Mouse (Mus musculus) liver, adult 2 months (tissue): ENCODE results near the gene Pla2g2c. TPM values are rescaled to one million over a fixed set of nuclear protein-coding genes. Genes with fewer than 3 reads are reported as not detected.
A peak's percentile ranks its signal among the peaks of the same experiment; 100 is the strongest.

Experiments
- DNase-seq: peaks from one replicate; pipeline ENCODE4 v3.0.0-alpha.2; 2011; ENCODE audit warnings: low read depth, low spot score; ENCODE audit errors: extremely low read depth
- H3K27ac ChIP-seq: fragments of 200-500 bp; replicated peaks from 2 replicates; pipeline ENCODE4 v1.5.1; 2012; ENCODE audit warnings: low read depth, mild to moderate bottlenecking, control low read depth, inconsistent platforms, low read length; ENCODE audit not compliant: insufficient read depth
- H3K27me3 ChIP-seq: fragments of 200-500 bp; 2 replicates; pipeline ENCODE4 v1.6.1; 2012; ENCODE audit warnings: mild to moderate bottlenecking, moderate library complexity, low read length, inconsistent platforms; ENCODE audit not compliant: control insufficient read depth, insufficient read depth
- H3K36me3 ChIP-seq: fragments of 200-500 bp; 2 replicates; pipeline ENCODE4 v1.6.1; 2012; ENCODE audit warnings: low read length, inconsistent platforms; ENCODE audit not compliant: control insufficient read depth, insufficient read depth
- H3K4me1 ChIP-seq: fragments of 200-500 bp; 2 replicates; pipeline ENCODE4 v1.6.1; 2011; ENCODE audit warnings: low read length; ENCODE audit not compliant: control insufficient read depth, insufficient read depth
- H3K4me3 ChIP-seq: fragments of 200-500 bp; 2 replicates; pipeline ENCODE4 v1.5.1; 2011; ENCODE audit warnings: low read depth, mild to moderate bottlenecking, control low read depth, low read length, moderate library complexity; ENCODE audit not compliant: insufficient read depth
- H3K79me2 ChIP-seq: fragments of 200-500 bp; 2 replicates; pipeline ENCODE4 v1.6.1; 2012; ENCODE audit warnings: inconsistent platforms, mild to moderate bottlenecking, low read length, moderate library complexity; ENCODE audit not compliant: control insufficient read depth, insufficient read depth
- H3K9ac ChIP-seq: fragments of 200-500 bp; 2 replicates; pipeline ENCODE4 v1.6.1; 2012; ENCODE audit warnings: low read depth, mild to moderate bottlenecking, control low read depth, inconsistent platforms, low read length
- CTCF ChIP-seq: fragments of 200-500 bp; IDR thresholded peaks from 2 replicates; pipeline ENCODE4 v1.5.1; 2011; ENCODE audit warnings: low read depth, low read length, control low read depth
- POLR2A ChIP-seq: fragments of 200-500 bp; IDR thresholded peaks from 2 replicates; pipeline ENCODE4 v1.6.1; 2011; ENCODE audit warnings: low read length, control low read depth; ENCODE audit not compliant: insufficient read depth; ENCODE audit errors: extremely low read depth
- WGBS: fragments of 180-500 bp; shearing (Covaris S2); methylation state at CpG from one replicate; pipeline ENCODE4 v1.1.7; 2018; 5-methylcytosine and 5-hydroxymethylcytosine counted together
- polyA plus RNA-seq: library from polyadenylated mRNA; depleted of rRNA; stranded (reverse); fragments of >200 nt; gene quantifications from 2 replicates; pipeline ENCODE4 v1.2.3, GENCODE M21; 2012
- total RNA-seq: library from RNA; depleted of rRNA; stranded (reverse); fragments of >200 nt; gene quantifications from 2 replicates; pipeline ENCODE4 v1.2.3, GENCODE M21; 2014

The Pla2g2c gene
- total and polyA plus RNA-seq, 2 experiments, result not detected

DNA sequence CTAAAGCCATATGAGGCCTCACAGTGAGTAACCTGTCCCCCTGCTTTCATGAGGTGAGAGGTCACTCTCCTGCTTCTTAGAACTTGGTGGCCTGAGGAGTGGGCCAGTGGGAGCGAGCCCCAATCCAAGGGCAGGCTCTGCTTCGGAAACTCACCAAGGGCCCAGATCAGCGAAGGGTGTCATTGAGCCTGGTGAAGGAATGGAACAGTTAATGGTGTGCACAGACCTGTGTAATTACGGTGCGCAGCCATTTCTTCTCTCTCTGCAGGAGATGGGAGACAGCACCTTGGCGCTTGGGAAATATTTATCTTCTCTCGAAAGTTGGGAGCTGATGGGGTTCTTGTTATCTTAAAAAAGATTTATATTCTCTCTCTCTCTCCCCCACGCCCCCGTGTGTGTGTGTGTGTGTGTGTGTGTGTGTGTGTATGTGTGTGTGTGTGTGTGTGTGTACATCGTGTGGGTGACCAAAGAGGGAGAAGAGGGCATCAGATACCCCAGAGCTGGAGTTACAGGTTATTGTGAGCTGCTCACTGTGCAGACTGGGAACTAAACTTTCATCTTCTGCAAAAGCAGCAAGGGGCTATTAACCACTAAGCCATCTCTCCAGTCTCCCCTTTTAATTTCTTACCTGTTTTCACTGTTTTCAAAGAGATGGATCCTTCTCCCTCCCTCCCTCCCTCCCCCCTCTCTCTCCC is 27.3 kb upstream of the Pla2g2c start:
- Histone ChIP-seq H3K4me3 (no peak overlapping the region), H3K4me1 (no peaks in the 10 kb centered on the region), H3K27ac (no peak overlapping the region), H3K27me3 (no peaks in the 10 kb centered on the region), H3K9ac (no peak overlapping the region), H3K36me3 (no peaks in the 10 kb centered on the region), H3K79me2 (no peaks in the 10 kb centered on the region)
- DNase-seq, result no peak
- 52% methylated on average over 10 of the region's 10 CpGs for WGBS
- no peak for TF ChIP-seq POLR2A
- no peak for TF ChIP-seq CTCF

DNA sequence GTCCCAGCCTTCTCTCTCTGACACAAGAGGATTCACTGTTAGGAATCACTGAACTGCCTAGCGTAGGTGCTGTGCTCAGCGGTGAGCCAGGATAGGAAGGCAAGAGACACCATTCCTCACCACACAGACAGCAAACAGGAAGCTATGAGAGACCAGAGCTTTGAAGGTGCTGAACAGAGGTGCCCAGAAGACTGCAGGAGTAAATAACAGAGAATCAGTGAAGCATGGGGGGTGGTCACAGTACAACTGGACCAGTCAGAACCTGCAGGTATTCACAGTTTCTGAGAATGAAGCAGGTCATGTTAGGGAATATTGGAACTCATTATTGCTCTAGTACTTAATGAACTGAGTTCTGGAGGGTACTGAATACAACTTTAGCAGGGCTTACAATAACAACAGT is 26.3 kb upstream of the Pla2g2c start:
- Histone ChIP-seq H3K79me2 (no peaks in the 10 kb centered on the region), H3K27ac (no peak overlapping the region), H3K36me3 (no peaks in the 10 kb centered on the region), H3K27me3 (no peaks in the 10 kb centered on the region), H3K4me3 (no peak overlapping the region), H3K4me1 (no peaks in the 10 kb centered on the region), H3K9ac (no peak overlapping the region)
- TF ChIP-seq CTCF, result no peak
- TF ChIP-seq POLR2A, result no peak
- 64% methylated on average over 2 of the region's 2 CpGs for WGBS
- DNase-seq, result no peak

- peak; percentile 72 for TF ChIP-seq CTCF
- TF ChIP-seq POLR2A, result no peak
- no peaks in the 10 kb centered on the region for H3K4me1 ChIP-seq
- no peaks in the 10 kb centered on the region for H3K36me3 ChIP-seq
- DNase-seq, result peak; percentile 50
- H3K27ac ChIP-seq, result no peak overlapping the region
- H3K9ac ChIP-seq, result no peak overlapping the region
- H3K79me2 ChIP-seq, result no peaks in the 10 kb centered on the region
- H3K4me3 ChIP-seq, result no peak overlapping the region
- 28% methylated on average over 15 of the region's 15 CpGs for WGBS
- no peaks in the 10 kb centered on the region for H3K27me3 ChIP-seq
These were observed 24.2 kb upstream of the Pla2g2c start for GRCm38 (mm10) chr4:138700184-138700982.

GRCm38 (mm10) chr4:138701111-138701510 is 23.5 kb upstream of the Pla2g2c start:
- Histone ChIP-seq H3K27ac (no peak overlapping the region), H3K36me3 (no peaks in the 10 kb centered on the region), H3K4me1 (no peaks in the 10 kb centered on the region), H3K9ac (no peak overlapping the region), H3K79me2 (no peaks in the 10 kb centered on the region), H3K4me3 (no peak overlapping the region), H3K27me3 (no peaks in the 10 kb centered on the region)
- TF ChIP-seq POLR2A (no peak), CTCF (no peak)
- 69% methylated on average over 8 of the region's 8 CpGs for WGBS
- no peak for DNase-seq

GRCm38 (mm10) chr4:138702031-138702430 is 22.6 kb upstream of the Pla2g2c start:
- Histone ChIP-seq H3K27me3 (no peaks in the 10 kb centered on the region), H3K4me1 (no peaks in the 10 kb centered on the region), H3K9ac (no peak overlapping the region), H3K4me3 (no peak overlapping the region), H3K36me3 (no peaks in the 10 kb centered on the region), H3K79me2 (no peaks in the 10 kb centered on the region), H3K27ac (no peak overlapping the region)
- DNase-seq, result no peak
- 59% methylated on average over 2 of the region's 2 CpGs for WGBS
- no peak for TF ChIP-seq CTCF
- no peak for TF ChIP-seq POLR2A

- TF ChIP-seq POLR2A (no peak), CTCF (no peak)
- no peak overlapping the region for H3K4me3 ChIP-seq
- H3K9ac ChIP-seq, result no peak overlapping the region
- no peaks in the 10 kb centered on the region for H3K36me3 ChIP-seq
- no peak for DNase-seq
- no peaks in the 10 kb centered on the region for H3K27me3 ChIP-seq
- no peaks in the 10 kb centered on the region for H3K4me1 ChIP-seq
- H3K79me2 ChIP-seq, result no peaks in the 10 kb centered on the region
- 61% methylated on average over 8 of the region's 8 CpGs for WGBS
- no peak overlapping the region for H3K27ac ChIP-seq
These were observed 22.1 kb upstream of the Pla2g2c start for GRCm38 (mm10) chr4:138702528-138702927.
